Mouse (Mus musculus): ENCODE measurements around the gene Arhgef2. TPM values are rescaled to one million over a fixed set of nuclear protein-coding genes. Genes with fewer than 3 reads are reported as not detected.

Arhgef2 gene
- polyA plus RNA-seq, 1 experiment from 2014 or later: 175 TPM

GRCm38 (mm10) chr3:88602466-88602865, 3.3 kb upstream of the Arhgef2 start:
- DNase-seq (ENCODE audit: low read depth, low spot score) (no peak), ATAC-seq (no peak)
- no peaks in the 10 kb centered on the region for H3K27me3 ChIP-seq
- TF ChIP-seq CTCF (IDR thresholded peaks at IDR 0.05): no peak
- in situ Hi-C loops (cut with MboI; ENCODE audit: low pct_unique_long_range_greater_than_20kb): loop anchor here (10.0 kb wide), 1 partner anchor 58 kb away; the partner anchor contains the start of gene Rab25
- ChIA-PET POLR2A (no interaction called here), CTCF (interaction anchor here (0.8 to 7.0 kb wide), 3 partner anchors 10 to 67 kb away, joined by 3 to 75 read pairs (median 18); no protein-coding TSS in a partner anchor)

GRCm38 (mm10) chr3:88603714-88604161, 2.0 kb upstream of the Arhgef2 start:
- in situ Hi-C loops (cut with MboI; ENCODE audit: low pct_unique_long_range_greater_than_20kb): loop anchor here (10.0 kb wide), 1 partner anchor 59 kb away; the partner anchor contains the start of gene Rab25
- POLR2A ChIA-PET: interaction anchor here (0.5 to 1.5 kb wide), 3 partner anchors 11 to 1041 kb away, joined by 3 read pairs; no protein-coding TSS in a partner anchor
- DNase-seq (ENCODE audit: low read depth, low spot score) (no peak), ATAC-seq (peak; percentile 37)
- H3K27me3 ChIP-seq: no peaks in the 10 kb centered on the region
- TF ChIP-seq CTCF (IDR thresholded peaks at IDR 0.05): peak; percentile 98
- CTCF ChIA-PET: interaction anchor here (0.7 to 7.0 kb wide), 15 partner anchors 10 to 74 kb away, joined by 3 to 75 read pairs (median 4); no protein-coding TSS in a partner anchor

DNA sequence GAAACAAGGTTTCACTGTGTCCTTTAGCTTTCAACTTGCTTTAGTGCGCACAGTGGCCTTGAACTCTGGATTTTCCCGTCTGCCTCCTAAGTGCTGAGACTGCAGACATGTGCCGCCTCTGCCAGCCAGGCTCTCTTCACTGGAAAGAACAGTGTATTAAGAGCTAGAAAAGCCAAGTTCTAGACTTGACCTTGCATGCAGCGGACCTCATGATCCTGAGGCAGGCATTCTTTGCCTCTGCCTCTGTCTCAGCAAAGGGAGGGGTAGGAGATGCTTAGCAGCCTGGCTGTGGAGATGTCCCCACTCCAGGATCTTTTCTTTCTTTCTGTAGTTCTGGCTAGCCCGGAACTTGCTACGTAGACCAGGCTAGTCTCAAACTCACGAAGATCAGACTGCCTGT, 903 bp upstream of the Arhgef2 start:
- H3K27me3 ChIP-seq: no peaks in the 10 kb centered on the region
- TF ChIP-seq CTCF (IDR thresholded peaks at IDR 0.05): no peak
- in situ Hi-C loops (cut with MboI; ENCODE audit: low pct_unique_long_range_greater_than_20kb): loop anchor here (5.0 to 10.0 kb wide), 3 partner anchors 37 to 152 kb away; partner anchors contain the start of gene Rab25
- CTCF ChIA-PET: interaction anchor here (1.1 to 7.0 kb wide), 7 partner anchors 11 to 60 kb away, joined by 3 to 75 read pairs (median 10); no protein-coding TSS in a partner anchor
- POLR2A ChIA-PET: interaction anchor here (1.0 to 1.5 kb wide), 2 partner anchors 12 to 19 kb away, joined by 3 read pairs; no protein-coding TSS in a partner anchor
- ATAC-seq (no peak), DNase-seq (ENCODE audit: low read depth, low spot score) (no peak)

DNA sequence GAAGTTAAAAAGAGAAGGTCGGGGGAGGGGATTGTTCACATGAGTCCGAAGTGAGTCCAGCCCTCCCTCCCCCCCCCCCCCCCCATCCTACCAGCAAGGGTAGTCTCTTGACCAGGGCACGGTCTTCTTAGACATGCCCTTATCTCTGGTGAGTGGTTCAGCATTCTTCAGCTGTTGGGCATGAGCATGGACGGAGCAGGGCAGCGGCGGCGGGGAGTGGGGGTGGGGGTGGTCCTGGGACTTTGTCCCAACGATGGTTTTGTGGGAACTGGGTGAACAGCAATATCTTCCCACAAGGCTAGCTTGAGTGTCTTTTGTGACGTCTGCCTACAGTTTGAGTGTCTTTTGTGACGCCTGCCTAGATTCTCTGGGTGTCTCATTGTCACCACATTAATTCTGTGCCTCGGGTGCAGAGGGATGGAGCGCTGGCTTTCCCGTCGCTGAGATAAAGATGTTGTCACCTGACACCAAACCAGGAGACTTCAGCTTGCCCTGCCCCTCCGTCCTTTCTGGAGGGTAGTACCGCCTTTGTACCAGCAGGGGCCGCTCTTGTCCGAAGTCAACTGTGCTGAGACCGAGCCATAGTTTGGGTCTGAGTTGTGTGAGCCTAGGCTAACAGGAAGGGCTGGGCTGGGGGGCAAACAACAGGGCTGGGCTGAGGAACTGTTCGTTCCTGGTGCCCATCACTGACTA, 1.4 kb downstream of the Arhgef2 start:
- DNase-seq (ENCODE audit: low read depth, low spot score): no peak
- TF ChIP-seq CTCF (IDR thresholded peaks at IDR 0.05): peak; percentile 99
- in situ Hi-C loops (cut with MboI; ENCODE audit: low pct_unique_long_range_greater_than_20kb): loop anchor here (5.0 to 10.0 kb wide), 3 partner anchors 35 to 150 kb away; partner anchors contain the start of gene Rab25
- peak; percentile 80 for ATAC-seq
- H3K27me3 ChIP-seq: no peaks in the 10 kb centered on the region
- CTCF ChIA-PET: interaction anchor here (0.8 to 7.0 kb wide), 28 partner anchors 9 to 131 kb away, joined by 3 to 75 read pairs (median 4); partner anchors contain the start of gene Rxfp4
- POLR2A ChIA-PET: interaction anchor here (1.0 to 4.7 kb wide), 5 partner anchors 14 to 52 kb away, joined by 3 to 37 read pairs (median 4); no protein-coding TSS in a partner anchor

DNA sequence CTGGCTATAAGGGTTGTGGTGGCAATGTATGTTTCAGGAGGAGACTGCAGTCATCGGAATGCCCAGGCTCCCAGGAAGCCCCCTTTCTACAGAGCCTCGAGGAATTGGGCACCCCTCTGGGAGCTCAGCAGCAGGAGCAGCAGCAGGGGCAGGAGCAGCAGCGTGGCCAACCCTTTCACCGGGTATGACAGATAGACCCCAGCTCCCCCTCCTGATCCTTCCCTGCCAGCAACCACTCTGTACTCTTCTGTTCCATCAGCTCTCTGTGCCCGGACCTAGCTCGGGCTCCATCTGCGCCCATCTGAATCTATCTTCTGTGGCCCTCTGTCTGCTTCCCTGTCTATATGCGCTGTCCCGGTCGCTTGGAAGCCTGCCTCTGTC, 2.0 kb downstream of the Arhgef2 start:
- no peaks in the 10 kb centered on the region for H3K27me3 ChIP-seq
- DNase-seq (ENCODE audit: low read depth, low spot score): no peak
- peak; percentile 7 for ATAC-seq
- in situ Hi-C loops (cut with MboI; ENCODE audit: low pct_unique_long_range_greater_than_20kb): loop anchor here (5.0 to 10.0 kb wide), 3 partner anchors 35 to 150 kb away; partner anchors contain the start of gene Rab25
- ChIA-PET CTCF (interaction anchor here (0.7 to 7.0 kb wide), 26 partner anchors 9 to 110 kb away, joined by 3 to 75 read pairs (median 4); partner anchors contain the start of gene Rxfp4), POLR2A (interaction anchor here (0.6 to 4.7 kb wide), 8 partner anchors 13 to 53 kb away, joined by 3 to 37 read pairs (median 4); no protein-coding TSS in a partner anchor)
- TF ChIP-seq CTCF (IDR thresholded peaks at IDR 0.05): no peak

GRCm38 (mm10) chr3:88609066-88609465, 3.3 kb downstream of the Arhgef2 start:
- ChIA-PET POLR2A (interaction anchor here (1.0 to 4.7 kb wide), 2 partner anchors 12 to 28 kb away, joined by 4 to 37 read pairs; no protein-coding TSS in a partner anchor), CTCF (interaction anchor here (0.8 to 7.0 kb wide), 7 partner anchors 8 to 202 kb away, joined by 3 to 75 read pairs (median 4); no protein-coding TSS in a partner anchor)
- ATAC-seq (no peak), DNase-seq (ENCODE audit: low read depth, low spot score) (no peak)
- TF ChIP-seq CTCF (IDR thresholded peaks at IDR 0.05): no peak
- in situ Hi-C loops (cut with MboI; ENCODE audit: low pct_unique_long_range_greater_than_20kb): loop anchor here (5.0 to 10.0 kb wide), 3 partner anchors 33 to 148 kb away; partner anchors contain the start of gene Rab25
- no peaks in the 10 kb centered on the region for H3K27me3 ChIP-seq

DNA sequence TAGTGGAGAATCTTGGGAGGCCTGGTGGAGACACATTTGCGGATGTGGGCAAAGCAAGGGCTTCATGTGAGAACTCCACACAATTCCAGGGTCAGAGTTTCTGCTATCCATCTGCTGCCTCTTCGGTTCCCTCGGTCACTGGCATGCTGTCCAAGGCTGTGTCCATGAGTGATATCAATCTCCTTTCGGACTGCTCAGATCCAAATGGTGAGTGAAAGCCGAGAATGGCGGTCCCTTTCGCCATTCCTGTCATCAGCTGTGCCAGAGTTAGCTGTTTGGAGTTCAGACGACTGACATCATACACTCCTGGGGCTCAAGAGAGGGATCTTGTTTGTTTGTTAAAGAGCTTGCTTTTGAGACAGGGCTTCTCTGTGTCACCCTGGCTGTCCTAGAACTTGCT, 8.7 kb downstream of the Arhgef2 start:
- TF ChIP-seq CTCF (IDR thresholded peaks at IDR 0.05): no peak
- POLR2A ChIA-PET: no interaction called here
- ATAC-seq (no peak), DNase-seq (ENCODE audit: low read depth, low spot score) (no peak)
- CTCF ChIA-PET: interaction anchor here (1.1 to 1.3 kb wide), 2 partner anchors 10 to 18 kb away, joined by 3 read pairs; no protein-coding TSS in a partner anchor
- no peaks in the 10 kb centered on the region for H3K27me3 ChIP-seq
- in situ Hi-C loops (cut with MboI; ENCODE audit: low pct_unique_long_range_greater_than_20kb): no loop called here

DNA sequence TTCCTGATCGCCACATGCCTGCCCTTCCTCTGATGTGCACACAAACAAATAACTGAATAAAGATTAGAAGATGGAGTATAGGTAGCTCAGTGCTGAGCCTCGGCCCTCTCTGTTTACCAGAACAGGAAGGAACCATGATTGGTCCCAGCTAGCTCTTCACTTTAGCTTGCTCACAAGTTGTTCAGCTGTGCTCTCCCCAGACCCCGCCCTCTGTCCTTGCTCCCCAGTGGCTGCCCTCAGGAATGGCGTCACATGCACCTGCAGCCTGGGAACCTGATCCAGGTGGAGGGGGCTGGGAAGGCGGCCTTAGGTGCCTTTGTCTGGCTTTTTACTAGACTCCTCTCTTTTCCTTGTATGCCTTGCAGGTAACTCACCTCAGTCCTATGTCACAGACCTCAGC, 9.4 kb downstream of the Arhgef2 start:
- DNase-seq (ENCODE audit: low read depth, low spot score) (no peak), ATAC-seq (no peak)
- in situ Hi-C loops (cut with MboI; ENCODE audit: low pct_unique_long_range_greater_than_20kb): no loop called here
- CTCF ChIA-PET: interaction anchor here (1.1 to 4.6 kb wide), 5 partner anchors 9 to 23 kb away, joined by 3 to 27 read pairs (median 10); no protein-coding TSS in a partner anchor
- no peak for TF ChIP-seq CTCF (IDR thresholded peaks at IDR 0.05)
- H3K27me3 ChIP-seq: no peaks in the 10 kb centered on the region
- POLR2A ChIA-PET: interaction anchor here (4.1 kb wide), 1 partner anchor 17 kb away, joined by 34 read pairs; no protein-coding TSS in a partner anchor

GRCm38 (mm10) chr3:88615902-88616391, 10.2 kb downstream of the Arhgef2 start:
- no peaks in the 10 kb centered on the region for H3K27me3 ChIP-seq
- ChIA-PET CTCF (interaction anchor here (1.6 to 4.6 kb wide), 6 partner anchors 8 to 36 kb away, joined by 4 to 27 read pairs (median 12); no protein-coding TSS in a partner anchor), POLR2A (interaction anchor here (0.6 to 4.1 kb wide), 6 partner anchors 16 to 44 kb away, joined by 3 to 34 read pairs (median 7); no protein-coding TSS in a partner anchor)
- in situ Hi-C loops (cut with MboI; ENCODE audit: low pct_unique_long_range_greater_than_20kb): no loop called here
- ATAC-seq: no peak
- no peak for DNase-seq (ENCODE audit: low read depth, low spot score)
- no peak for TF ChIP-seq CTCF (IDR thresholded peaks at IDR 0.05)
